Mouse (Mus musculus): ENCODE data around the gene Ythdf2.
A peak's percentile ranks its signal among the peaks of the same experiment; 100 is the strongest.
"Not testable (repeated sequence)": the region's sequence is repeated elsewhere in the genome, so short reads cannot be mapped to it uniquely, and the experiment has no call there.

Gene Ythdf2

GRCm38 (mm10) chr4:132211953-132212734, at the start of gene Ythdf2:
Ythdf2 (minus strand) TSS chr4:132212303.
- DNase-seq (ENCODE audit: low read depth, low spot score), result peak; percentile 89

GRCm38 (mm10) chr4:132260404-132261379, 48.6 kb upstream of the Ythdf2 start:
- no peak for DNase-seq (ENCODE audit: low read depth, low spot score)

- DNase-seq (ENCODE audit: low read depth, low spot score), result no peak
Measured at GRCm38 (mm10) chr4:132259248-132259647, 47.1 kb upstream of the Ythdf2 start.

GRCm38 (mm10) chr4:132256384-132256783, 44.3 kb upstream of the Ythdf2 start:
- no peak for DNase-seq (ENCODE audit: low read depth, low spot score)

GRCm38 (mm10) chr4:132254986-132255385, 42.9 kb upstream of the Ythdf2 start:
- DNase-seq (ENCODE audit: low read depth, low spot score), result no peak

GRCm38 (mm10) chr4:132253622-132254021, 41.5 kb upstream of the Ythdf2 start:
- DNase-seq (ENCODE audit: low read depth, low spot score), result no peak

GRCm38 (mm10) chr4:132253128-132253527, 41.0 kb upstream of the Ythdf2 start:
- DNase-seq (ENCODE audit: low read depth, low spot score), result no peak

- DNase-seq (ENCODE audit: low read depth, low spot score), result no peak
Measured at GRCm38 (mm10) chr4:132251596-132251995, 39.5 kb upstream of the Ythdf2 start.

GRCm38 (mm10) chr4:132247451-132247997, 35.4 kb upstream of the Ythdf2 start:
- no peak for DNase-seq (ENCODE audit: low read depth, low spot score)

- no peak for DNase-seq (ENCODE audit: low read depth, low spot score)
Measured at GRCm38 (mm10) chr4:132245643-132246042, 33.5 kb upstream of the Ythdf2 start.

- DNase-seq (ENCODE audit: low read depth, low spot score), result no peak
Measured at GRCm38 (mm10) chr4:132241208-132241607, 29.1 kb upstream of the Ythdf2 start.

- no peak for DNase-seq (ENCODE audit: low read depth, low spot score)
Measured at GRCm38 (mm10) chr4:132240367-132240766, 28.3 kb upstream of the Ythdf2 start.

GRCm38 (mm10) chr4:132238356-132238755, 26.3 kb upstream of the Ythdf2 start:
- DNase-seq (ENCODE audit: low read depth, low spot score), result no peak

GRCm38 (mm10) chr4:132234710-132235109, 22.6 kb upstream of the Ythdf2 start:
- no peak for DNase-seq (ENCODE audit: low read depth, low spot score)

- DNase-seq (ENCODE audit: low read depth, low spot score), result no peak
Measured at GRCm38 (mm10) chr4:132230422-132230821, 18.3 kb upstream of the Ythdf2 start.

GRCm38 (mm10) chr4:132222001-132222400, 9.9 kb upstream of the Ythdf2 start:
- DNase-seq (ENCODE audit: low read depth, low spot score), result not testable (repeated sequence)

- DNase-seq (ENCODE audit: low read depth, low spot score), result not testable (repeated sequence)
Measured at GRCm38 (mm10) chr4:132218439-132218838, 6.3 kb upstream of the Ythdf2 start.

GRCm38 (mm10) chr4:132217781-132218180, 5.7 kb upstream of the Ythdf2 start:
- DNase-seq (ENCODE audit: low read depth, low spot score), result no peak

- DNase-seq (ENCODE audit: low read depth, low spot score), result no peak
Measured at GRCm38 (mm10) chr4:132216602-132217001, 4.5 kb upstream of the Ythdf2 start.

GRCm38 (mm10) chr4:132214847-132215246, 2.7 kb upstream of the Ythdf2 start:
- no peak for DNase-seq (ENCODE audit: low read depth, low spot score)

- no peak for DNase-seq (ENCODE audit: low read depth, low spot score)
Measured at GRCm38 (mm10) chr4:132211091-132211942, 786 bp downstream of the Ythdf2 start.

Data from WW6 (cell line).